Comparison of ENCODE assay signal across 22 mouse cellular contexts in the genomic region with DNA sequence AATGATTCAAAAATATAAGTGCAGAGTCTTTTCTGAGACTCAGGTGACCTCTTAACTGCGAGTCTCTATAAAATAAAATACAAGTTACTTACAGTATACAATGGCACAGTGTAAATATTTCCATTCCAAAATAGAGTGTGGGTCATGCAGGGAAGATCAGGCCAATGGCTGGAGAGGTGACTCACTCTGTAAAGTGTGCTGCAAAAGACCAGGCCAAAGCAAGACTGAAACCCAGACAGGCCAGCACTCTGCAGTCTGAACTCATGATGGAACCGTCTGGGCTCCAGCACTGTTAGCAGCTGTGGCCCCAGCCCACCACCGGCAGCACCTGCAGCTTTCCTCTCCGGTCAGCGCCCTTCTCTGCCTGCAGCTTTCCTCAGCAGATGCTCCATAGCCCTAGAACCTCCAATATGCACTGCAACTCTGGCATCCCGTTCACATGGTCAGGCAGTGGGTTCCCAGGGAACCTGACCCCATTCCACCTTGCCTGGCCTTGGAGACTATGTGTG. TPM values are rescaled to one million over a fixed set of nuclear protein-coding genes. Genes with fewer than 3 reads are reported as not detected.
DNase-seq lines count a peak whose midpoint lies in the region; ATAC-seq lines count a peak whose summit lies in the region.
"Had no signal": no experiment of that assay in that cellular context is flagged by ENCODE, and none has a peak within 500 bp of the region (broad histone marks: within the 10 kb centered on the region; RNA-seq: fewer than 3 reads in every experiment).

No protein-coding gene starts in this region.

- intact Hi-C loops in heart, postnatal 10 days (cut with DNase I), result no loop called here

- no peak for ATAC-seq in forebrain, embryonic 13.5 days
- no peak for ATAC-seq in forebrain, embryonic 12.5 days (ENCODE audit: low FRiP score)
- no peak for ATAC-seq in heart, embryonic 13.5 days (ENCODE audit: extremely low read depth, insufficient number of reproducible peaks, low FRiP score, low TSS enrichment)
- ATAC-seq: forebrain, embryonic 16.5 days; hindbrain, postnatal 0 days had no signal

- H3K36me3 ChIP-seq in forebrain, embryonic 13.5 days (ENCODE audit: poor library complexity, severe bottlenecking), result no peaks in the 10 kb centered on the region
- no peaks in the 10 kb centered on the region for H3K36me3 ChIP-seq in forebrain, embryonic 12.5 days (replicated peaks)
- H3K36me3 ChIP-seq in heart, embryonic 13.5 days, result no peaks in the 10 kb centered on the region
- H3K36me3 ChIP-seq: forebrain, embryonic 10.5 days; hindbrain, embryonic 13.5 days had no signal

- no peaks in the 10 kb centered on the region for H3K9me3 ChIP-seq in forebrain, embryonic 13.5 days (replicated peaks)
- no peaks in the 10 kb centered on the region for H3K9me3 ChIP-seq in forebrain, embryonic 12.5 days
- no peaks in the 10 kb centered on the region for H3K9me3 ChIP-seq in heart, embryonic 13.5 days
- H3K9me3 ChIP-seq: forebrain, embryonic 10.5 days; hindbrain, embryonic 13.5 days had no signal

- no peak overlapping the region for H3K4me2 ChIP-seq in forebrain, embryonic 13.5 days
- H3K4me2 ChIP-seq in forebrain, embryonic 12.5 days, result no peak overlapping the region
- no peak overlapping the region for H3K4me2 ChIP-seq in heart, embryonic 13.5 days
- H3K4me2 ChIP-seq: hindbrain, embryonic 13.5 days had no signal

- H3K27ac ChIP-seq in forebrain, embryonic 13.5 days, result no peak overlapping the region
- no peak overlapping the region for H3K27ac ChIP-seq in forebrain, embryonic 12.5 days
- 0 out of 2 replicates have a peak overlapping the region, but pooled peaks have one; percentile 46 for H3K27ac ChIP-seq in heart, embryonic 13.5 days (replicated peaks)
- H3K27ac ChIP-seq: forebrain, embryonic 10.5 days; hindbrain, embryonic 13.5 days; hindbrain, postnatal 0 days had no signal

- no peaks in the 10 kb centered on the region for H3K27me3 ChIP-seq in forebrain, embryonic 13.5 days
- H3K27me3 ChIP-seq in forebrain, embryonic 12.5 days, result peaks cover 6% of the 10 kb centered on the region; the same call in 1 of the 2 replicates
- no peaks in the 10 kb centered on the region for H3K27me3 ChIP-seq in heart, embryonic 13.5 days (replicated peaks)
- H3K27me3 ChIP-seq: hindbrain, embryonic 13.5 days had no signal

- no peak overlapping the region for H3K4me3 ChIP-seq in forebrain, embryonic 13.5 days
- no peak overlapping the region for H3K4me3 ChIP-seq in forebrain, embryonic 12.5 days (replicated peaks)
- H3K4me3 ChIP-seq in heart, embryonic 13.5 days, result no peak overlapping the region
- H3K4me3 ChIP-seq: forebrain, embryonic 10.5 days; hindbrain, embryonic 13.5 days had no signal

- H3K9ac ChIP-seq in forebrain, embryonic 13.5 days, result 0 out of 2 replicates have a peak overlapping the region, but pooled peaks have one; percentile 21
- no peak overlapping the region for H3K9ac ChIP-seq in forebrain, embryonic 12.5 days
- H3K9ac ChIP-seq in heart, embryonic 13.5 days, result no peak overlapping the region
- H3K9ac ChIP-seq: hindbrain, embryonic 13.5 days had no signal

- H3K4me1 ChIP-seq in forebrain, embryonic 13.5 days, result peaks cover 20% of the 10 kb centered on the region
- H3K4me1 ChIP-seq in forebrain, embryonic 12.5 days, result peaks cover 26% of the 10 kb centered on the region
- H3K4me1 ChIP-seq in heart, embryonic 13.5 days, result peaks cover 45% of the 10 kb centered on the region

- DNase-seq in heart, postnatal 10 days, result no peak
- peak; percentile 67 for DNase-seq in NIH3T3 (ENCODE audit: low read depth)
- DNase-seq in fibroblast of lung, adult 2 months (ENCODE audit: low read depth), result peak; percentile 16
- DNase-seq in lung, postnatal 10 days, result no peak
- no peak for DNase-seq in cerebellum, postnatal 36 days
- DNase-seq: adrenal gland, adult 8-10 months; cerebellum, adult 11-12 months; cerebellum, adult 9-10 months; cerebellum, postnatal 25 days; gastrocnemius, postnatal 25 days; kidney, adult 11 months; kidney, adult 9 months had no signal

- 90% methylated on average over 6 of the region's 6 CpGs for WGBS in forebrain, embryonic 13.5 days
- 90% methylated on average over 6 of the region's 6 CpGs for WGBS in forebrain, embryonic 12.5 days
- WGBS in heart, embryonic 13.5 days, result 73% methylated on average over 6 of the region's 6 CpGs

RNA-seq across cellular contexts. Expression of a gene that starts 3.5 kb away (rescaled TPM):
- 198 and 213 TPM in 2 replicates for polyA plus RNA-seq in forebrain, embryonic 13.5 days (2015; fragmentation: Nextera tagmentation; extraction: Ambion mirVana)
- polyA plus RNA-seq in forebrain, embryonic 12.5 days (2016; fragmentation: Nextera tagmentation; extraction: Ambion mirVana), result 185 and 188 TPM in 2 replicates
- polyA plus RNA-seq in heart, embryonic 13.5 days (2015; fragmentation: Nextera tagmentation; extraction: Ambion mirVana), result 149 TPM in 2 replicates
- 10 to 100 TPM; 73.3 to 75.3 TPM for total RNA-seq in heart, postnatal 10 days (2021)

RNA-seq across cellular contexts. Expression of a gene that starts 30.6 kb away (rescaled TPM):
- polyA plus RNA-seq in forebrain, embryonic 13.5 days (2015; fragmentation: Nextera tagmentation; extraction: Ambion mirVana), result 2.3 and 2.5 TPM in 2 replicates
- 0.60 and 0.83 TPM in 2 replicates for polyA plus RNA-seq in forebrain, embryonic 12.5 days (2016; fragmentation: Nextera tagmentation; extraction: Ambion mirVana)
- polyA plus RNA-seq in heart, embryonic 13.5 days (2015; fragmentation: Nextera tagmentation; extraction: Ambion mirVana), result 0.19 and 0.45 TPM in 2 replicates
- 1 to 10 TPM in 1 of 2 experiments, under 1 TPM in 1; 0.57 to 1.3 TPM for total RNA-seq in heart, postnatal 10 days (2021)
- total RNA-seq: gastrocnemius, postnatal 25 days; hematopoietic stem cell, adult 5-6 weeks had no signal
- polyA plus RNA-seq: forebrain, embryonic 10.5 days had no signal

RNA-seq across cellular contexts. Expression of a gene that starts 39.6 kb away (rescaled TPM):
- polyA plus RNA-seq in forebrain, embryonic 13.5 days (2015; fragmentation: Nextera tagmentation; extraction: Ambion mirVana), result 98.6 and 107 TPM in 2 replicates
- 86.9 and 88.2 TPM in 2 replicates for polyA plus RNA-seq in forebrain, embryonic 12.5 days (2016; fragmentation: Nextera tagmentation; extraction: Ambion mirVana)
- polyA plus RNA-seq in heart, embryonic 13.5 days (2015; fragmentation: Nextera tagmentation; extraction: Ambion mirVana), result 37.4 and 41.5 TPM in 2 replicates
- 10 to 100 TPM; 30.5 to 38.7 TPM for total RNA-seq in heart, postnatal 10 days (2021)

RNA-seq across cellular contexts. Expression of a gene that starts 40.4 kb away (rescaled TPM):
- 0.28 TPM in 1 of 2 replicates, not detected in the other for polyA plus RNA-seq in forebrain, embryonic 13.5 days (2015; fragmentation: Nextera tagmentation; extraction: Ambion mirVana)
- 0.18 and 0.19 TPM in 2 replicates for polyA plus RNA-seq in forebrain, embryonic 12.5 days (2016; fragmentation: Nextera tagmentation; extraction: Ambion mirVana)
- polyA plus RNA-seq in heart, embryonic 13.5 days (2015; fragmentation: Nextera tagmentation; extraction: Ambion mirVana), result 0.40 and 0.52 TPM in 2 replicates
- total RNA-seq in heart, postnatal 10 days (2021), result under 1 TPM; 0.14 to 0.15 TPM
- total RNA-seq: gastrocnemius, postnatal 25 days; MEL had no signal
- polyA plus RNA-seq: C2C12 had no signal

Comparison
In these comparisons a context has a peak if more than half of its experiments do, and no peak if none do; other contexts are left out.
1. DNase-seq: peak in NIH3T3 (single experiment) and fibroblast of lung, adult 2 months (single experiment); none in heart, postnatal 10 days (0 of 2), lung, postnatal 10 days (single experiment) and cerebellum, postnatal 36 days (0 of 2).